Mouse (Mus musculus) central nervous system, embryonic 14 days (tissue): ENCODE measurements around the gene Gm5460. TPM values are rescaled to one million over a fixed set of nuclear protein-coding genes. Genes with fewer than 3 reads are reported as not detected.

Source experiments
- polyA plus RNA-seq: library from polyadenylated mRNA; depleted of rRNA; stranded (reverse); fragments of >200 nt; gene quantifications from 2 replicates; pipeline ENCODE4 v1.2.3, GENCODE M21; 2012; rRNA removed

Gene Gm5460
- not detected in 2 replicates for polyA plus RNA-seq

GRCm38 (mm10) chr14:34016381-34016780, at the start of gene Gm5460:
Gm5460 (plus strand) TSS chr14:34016758.

DNA sequence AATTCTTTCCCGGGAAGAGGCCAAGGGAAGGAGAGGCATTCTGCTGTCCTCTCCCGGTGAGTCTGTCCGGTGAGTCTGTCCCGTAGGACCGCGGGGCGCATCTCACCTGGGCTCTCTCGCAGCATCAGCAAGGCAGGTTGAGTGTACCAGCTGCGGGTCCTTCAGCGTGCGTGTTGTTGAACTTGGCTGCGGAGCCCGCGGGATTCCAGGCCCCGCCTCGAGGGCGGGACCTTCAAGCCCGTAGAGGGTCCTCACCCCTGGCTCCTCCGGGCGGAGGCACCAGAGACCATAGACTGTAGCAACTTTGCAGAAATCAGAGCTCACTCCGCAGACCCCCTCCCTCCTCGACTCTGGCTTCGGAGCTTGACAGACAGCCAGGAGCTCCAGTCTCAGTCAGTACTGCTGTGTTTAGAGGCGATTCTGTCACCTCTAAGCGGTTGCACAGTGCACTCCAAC, 37.9 kb upstream of the Gm5460 start, which contains the start of gene Zfp488:
Gene Zfp488 (minus strand): TSS at position 161 of the 456 bp plus-strand sequence.

DNA sequence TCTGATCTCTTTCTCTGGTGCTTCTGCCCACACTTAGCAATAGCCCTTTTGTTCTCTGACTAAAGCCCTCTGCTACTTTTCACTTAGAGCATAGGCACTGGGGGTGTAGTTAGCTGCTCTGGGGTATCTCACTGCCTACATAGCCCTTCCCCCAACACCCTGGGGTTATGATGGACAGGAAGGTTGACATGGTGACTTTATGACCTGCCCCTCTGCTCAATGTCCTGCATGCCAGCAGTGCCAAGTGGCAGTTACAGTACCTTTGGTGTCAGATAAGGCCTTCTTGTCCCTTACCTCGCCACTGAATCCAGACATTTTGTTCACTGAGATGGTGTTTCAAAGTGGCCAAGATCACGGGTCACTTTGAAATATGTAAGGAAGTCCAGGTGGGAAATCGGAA, 1.5 kb upstream of the Gm5460 start, which contains the start of gene Gm30083:
Gene Gm30083 (minus strand): TSS at position 120 of the 400 bp plus-strand sequence.

GRCm38 (mm10) chr14:34052516-34052915, 36.0 kb downstream of the Gm5460 start, which contains the start of gene Antxrl:
Antxrl (plus strand) TSS chr14:34052707.

GRCm38 (mm10) chr14:34085731-34086130, 69.2 kb downstream of the Gm5460 start, which contains the start of gene Anxa8:
Anxa8 (plus strand) TSS chr14:34085981.

Other genes with a start within 250 kb of the Gm5460 start
- gene Gdf10, start 93.2 kb upstream of the Gm5460 start, polyA plus RNA-seq = 4.6 and 16.3 TPM in 2 replicates
- gene Gdf2, start 75.7 kb upstream of the Gm5460 start, polyA plus RNA-seq = not detected in 2 replicates
- gene Rbp3, start 62.8 kb upstream of the Gm5460 start, polyA plus RNA-seq = not detected in 2 replicates
- 0.53 and 0.86 TPM in 2 replicates for gene Zfp488, start 38.0 kb upstream of the Gm5460 start, polyA plus RNA-seq
- not detected in 2 replicates for gene Gm30083, start 1.6 kb upstream of the Gm5460 start, polyA plus RNA-seq
- gene Antxrl, start 35.9 kb downstream of the Gm5460 start, polyA plus RNA-seq = not detected in 2 replicates
- gene Anxa8, start 69.2 kb downstream of the Gm5460 start, polyA plus RNA-seq = 0.07 and 2.8 TPM in 2 replicates
- gene A630023A22Rik, start 86.0 kb downstream of the Gm5460 start, polyA plus RNA-seq = not detected in 2 replicates
- 0.04 and 0.09 TPM in 2 replicates for gene Npy4r, start 135.7 kb downstream of the Gm5460 start, polyA plus RNA-seq
- 6.8 TPM in 2 replicates for gene Gprin2, start 184.9 kb downstream of the Gm5460 start, polyA plus RNA-seq
- 0.87 and 1.1 TPM in 2 replicates for gene Syt15, start 202.8 kb downstream of the Gm5460 start, polyA plus RNA-seq